In the genomic region with DNA sequence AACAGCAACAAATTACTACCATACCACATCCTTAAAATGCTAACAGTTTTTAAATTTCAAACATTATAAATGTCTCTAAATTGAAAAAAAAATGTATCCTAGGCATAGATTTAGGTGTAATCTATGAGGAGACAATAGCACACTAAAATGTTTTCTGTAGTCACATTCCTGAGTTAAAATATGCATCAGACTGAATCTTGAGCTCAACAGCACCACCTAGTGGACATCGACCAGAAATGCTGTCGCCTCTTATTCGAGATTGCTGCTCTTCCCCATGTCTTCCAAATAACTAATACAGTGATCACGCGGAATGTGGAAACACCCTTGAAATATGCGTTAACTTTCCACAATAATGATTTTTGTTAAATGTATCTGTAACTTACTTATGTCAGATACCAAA, we compare ENCODE assay signal across 8 mouse cellular contexts. TPM values are rescaled to one million over a fixed set of nuclear protein-coding genes. Genes with fewer than 3 reads are reported as not detected.
A peak's percentile ranks its signal among the peaks of the same experiment; 100 is the strongest.
DNase-seq lines count a peak whose midpoint lies in the region; ATAC-seq and TF ChIP-seq lines count a peak whose summit lies in the region.

No protein-coding gene starts in this region.

- WGBS in thymus, adult 2 months = 14% methylated on average over 6 of the region's 6 CpGs

- no peak overlapping the region for H3K27ac ChIP-seq in thymus, adult 2 months (ENCODE audit: control insufficient read depth, insufficient read depth, low read length)

- peak; percentile 56; the same call in 1 of the 2 replicates for ATAC-seq in cerebellum, adult (ENCODE audit: insufficient number of reproducible peaks, low FRiP score, low TSS enrichment)
- peak; percentile 72; the same call in 1 of the 2 replicates for ATAC-seq in neutrophil, adult 5-6 weeks (ENCODE audit: extremely low read depth, insufficient number of reproducible peaks, low FRiP score, poor library complexity, severe bottlenecking)

- TF ChIP-seq POLR2A in thymus, adult 2 months (IDR thresholded peaks at IDR 0.05; ENCODE audit: control insufficient read depth, extremely low read depth, insufficient read depth, low read length, poor library complexity) = no peak

- DNase-seq in cerebellum, adult 11-12 months = no peak
- peak; percentile 27 for DNase-seq in thymus, adult 2 months
- DNase-seq in thymus, postnatal 36 days = no peak
- DNase-seq in cerebellum, postnatal 10 days = peak; percentile 79 to 84
- peak; percentile 17 for DNase-seq in gastrocnemius, postnatal 14 days
- peak; percentile 43 for DNase-seq in left cerebral cortex, postnatal 4 days

- no peaks in the 10 kb centered on the region for H3K27me3 ChIP-seq in thymus, adult 2 months (ENCODE audit: control insufficient read depth, insufficient read depth, low read length)

- no peak overlapping the region for H3K4me3 ChIP-seq in thymus, adult 2 months (ENCODE audit: control insufficient read depth, insufficient read depth, low read length)

- TF ChIP-seq CTCF in thymus, adult 2 months (IDR thresholded peaks at IDR 0.05; ENCODE audit: borderline replicate concordance, control insufficient read depth, extremely low read depth, insufficient read depth, low read length, poor library complexity) = no peak

- H3K4me1 ChIP-seq in thymus, adult 2 months (replicated peaks; ENCODE audit: control insufficient read depth, insufficient read depth, low read length) = no peaks in the 10 kb centered on the region

- intact Hi-C loops in gastrocnemius, postnatal 14 days (cut with DNase I; ENCODE audit: low total_unique reads) = no loop called here
- intact Hi-C loops in left cerebral cortex, postnatal 4 days (cut with DNase I) = loop anchor here (5.0 to 10.0 kb wide), 2 partner anchors 621 to 798 kb away; no protein-coding TSS in a partner anchor

- H3K36me3 ChIP-seq in thymus, adult 2 months (ENCODE audit: control insufficient read depth, insufficient read depth, low read length) = no peaks in the 10 kb centered on the region

RNA-seq across cellular contexts. Expression of gene Asb5, which starts 36.3 kb away (rescaled TPM):
- polyA plus RNA-seq in thymus, adult 2 months (2012; rRNA removed) = 1.8 and 2.1 TPM in 2 replicates
- 100 to 1,000 TPM; 107 to 130 TPM for total RNA-seq in gastrocnemius, postnatal 14 days (2021)
- total RNA-seq in left cerebral cortex, postnatal 4 days (2021) = 1 to 10 TPM in 1 of 2 experiments, under 1 TPM in 1; 0.86 to 1.2 TPM
- 1.2 TPM in 1 of 2 replicates, not detected in the other for total RNA-seq in neutrophil, adult 5-6 weeks (2017)

RNA-seq across cellular contexts. Expression of gene Spcs3, which starts 36.7 kb away (rescaled TPM):
- polyA plus RNA-seq in thymus, adult 2 months (2012; rRNA removed) = 14.3 and 14.4 TPM in 2 replicates
- 10 to 100 TPM; 18.4 to 21.9 TPM for total RNA-seq in gastrocnemius, postnatal 14 days (2021)
- 10 to 100 TPM; 38.7 to 40.3 TPM for total RNA-seq in left cerebral cortex, postnatal 4 days (2021)
- total RNA-seq in neutrophil, adult 5-6 weeks (2017) = 26.6 and 35.5 TPM in 2 replicates

Comparison
In these comparisons a context has a peak if more than half of its experiments do, and no peak if none do; other contexts are left out.
1. DNase-seq: peak in thymus, adult 2 months (single experiment), cerebellum, postnatal 10 days (2 of 2), gastrocnemius, postnatal 14 days (single experiment) and left cerebral cortex, postnatal 4 days (single experiment); none in cerebellum, adult 11-12 months (single experiment) and thymus, postnatal 36 days (0 of 2).
2. RNA of gene Asb5, which starts 36.3 kb away (total RNA-seq): 107 to 130 TPM in gastrocnemius, postnatal 14 days; 0.86 to 1.2 TPM in left cerebral cortex, postnatal 4 days and 1.2 TPM in neutrophil, adult 5-6 weeks; every median in the first group is over 10 times any median in the second.